Mouse (Mus musculus): Measurements from ENCODE around the gene Smap2. TPM values are rescaled to one million over a fixed set of nuclear protein-coding genes. Genes with fewer than 3 reads are reported as not detected.

Smap2 gene
- polyA plus RNA-seq, 1 experiment: 24.9 TPM

DNA sequence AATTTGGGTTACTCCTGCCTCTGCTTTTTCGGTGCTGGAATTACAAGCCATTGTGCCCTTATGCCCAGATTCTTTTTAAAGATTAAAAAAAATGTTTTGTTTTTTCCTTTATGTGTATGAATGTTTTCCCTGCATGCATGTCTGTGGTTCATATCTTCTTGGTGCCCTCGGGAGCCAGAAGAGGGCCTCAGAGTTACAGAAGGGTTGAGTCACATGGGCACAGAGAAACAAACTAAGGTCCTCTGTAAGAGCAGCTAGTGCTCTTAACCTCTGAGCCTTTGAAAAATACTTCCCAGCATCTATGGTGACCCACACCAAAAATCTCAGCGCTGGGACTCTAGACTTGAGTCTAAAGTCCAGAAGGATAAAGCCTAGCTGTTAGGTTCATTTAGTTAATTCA lies 91.7 kb downstream of the Smap2 start:
- WGBS: 9% methylated on average over 3 of the region's 3 CpGs
- TF ChIP-seq CTCF (IDR thresholded peaks at IDR 0.05; ENCODE audit: insufficient read depth, low read length): 0 out of 2 replicates have a peak, but pooled peaks have one; percentile 8
- no peak for TF ChIP-seq POLR2A (IDR thresholded peaks at IDR 0.05; ENCODE audit: borderline replicate concordance, extremely low read depth, low read depth, low read length)
- no peak for DNase-seq
- Histone ChIP-seq H3K4me3 (replicated peaks; ENCODE audit: extremely low read depth, low read depth, low read length) (no peak overlapping the region), H3K4me1 (ENCODE audit: control insufficient read depth, insufficient read depth, low read length) (peaks cover 3% of the 10 kb centered on the region; the same call in 1 of the 2 replicates)

DNA sequence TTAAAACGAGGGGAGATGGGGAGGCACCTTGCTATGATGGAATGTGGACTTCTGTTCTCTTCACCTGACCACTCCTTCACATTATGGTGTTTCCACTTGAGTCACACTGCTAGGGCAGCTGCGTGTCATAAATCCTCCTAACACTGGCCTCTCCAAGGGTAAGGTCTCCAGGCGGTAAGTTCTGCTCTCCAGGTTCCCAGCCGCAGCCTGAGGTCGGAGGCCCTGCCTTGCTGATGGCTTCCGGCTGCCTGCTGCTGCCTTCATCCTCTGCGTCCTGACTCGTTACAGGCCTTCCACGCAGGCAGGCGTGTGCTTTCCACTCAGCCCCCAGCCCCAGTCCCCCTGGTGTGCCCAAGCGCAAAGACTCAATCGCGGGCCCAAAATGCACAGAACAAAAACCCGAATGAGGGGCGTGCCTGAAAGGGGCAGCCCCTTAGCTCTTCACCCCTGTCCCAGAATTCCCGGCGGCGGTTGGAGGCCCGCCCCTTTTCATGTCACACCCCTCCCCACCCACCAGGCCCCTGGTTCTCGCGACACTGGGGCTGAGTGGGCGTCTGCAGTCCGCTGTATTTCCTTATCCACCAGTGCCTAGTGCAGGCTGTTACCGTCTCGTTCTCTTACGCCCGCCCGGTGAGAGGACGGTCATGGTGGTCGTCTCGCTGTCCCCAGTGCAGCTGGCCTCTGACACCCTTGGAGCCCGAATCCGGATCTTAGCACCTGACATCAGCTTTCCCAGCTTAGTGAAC lies 92.3 kb downstream of the Smap2 start, which contains the start of gene Exo5:
Gene Exo5, minus strand, starts transcription at position 464 of the 746 bp plus-strand sequence.
- H3K4me1 ChIP-seq (ENCODE audit: control insufficient read depth, insufficient read depth, low read length): peaks cover 3% of the 10 kb centered on the region; the same call in 1 of the 2 replicates
- DNase-seq: peak; percentile 85
- peak; percentile 98 for TF ChIP-seq POLR2A (IDR thresholded peaks at IDR 0.05; ENCODE audit: borderline replicate concordance, extremely low read depth, low read depth, low read length)
- no peak for TF ChIP-seq CTCF (IDR thresholded peaks at IDR 0.05; ENCODE audit: insufficient read depth, low read length)
- WGBS: under 1% methylated on average over 33 of the region's 33 CpGs
- peak within 1 kb of the TSS; percentile 64 for H3K4me3 ChIP-seq (replicated peaks; ENCODE audit: extremely low read depth, low read depth, low read length)

DNA sequence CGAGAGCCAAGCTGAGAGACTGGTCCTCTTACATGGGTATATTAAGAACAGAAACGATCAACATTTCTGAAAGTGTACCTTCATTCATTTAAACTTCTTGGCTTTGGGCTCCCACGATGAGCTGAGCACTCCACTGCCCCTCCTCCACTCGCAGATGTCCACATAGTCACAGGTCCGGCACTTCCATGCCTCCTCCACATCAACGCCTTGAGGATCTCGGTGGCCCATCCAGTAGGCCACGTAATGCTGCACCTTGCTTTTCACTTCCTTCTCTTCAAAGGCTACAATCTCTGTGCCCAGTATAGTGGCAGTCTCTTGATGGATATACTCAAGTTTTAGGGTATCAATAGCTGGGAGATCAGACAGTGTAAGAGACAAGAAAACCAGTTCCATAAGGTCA lies 95.6 kb downstream of the Smap2 start:
- no peak for DNase-seq
- Histone ChIP-seq H3K4me3 (replicated peaks; ENCODE audit: extremely low read depth, low read depth, low read length) (no peak overlapping the region), H3K4me1 (ENCODE audit: control insufficient read depth, insufficient read depth, low read length) (peaks cover 3% of the 10 kb centered on the region; the same call in 1 of the 2 replicates)
- no peak for TF ChIP-seq POLR2A (IDR thresholded peaks at IDR 0.05; ENCODE audit: borderline replicate concordance, extremely low read depth, low read depth, low read length)
- WGBS: 91% methylated on average over 8 of the region's 8 CpGs

Other genes starting within 250 kb of the Smap2 start
- gene Nfyc, start 185.7 kb downstream of the Smap2 start, polyA plus RNA-seq (2012; rRNA removed): 120 and 143 TPM in 2 replicates
- gene Rims3, start 162.4 kb downstream of the Smap2 start, polyA plus RNA-seq (2012; rRNA removed): 0.94 and 1.4 TPM in 2 replicates
- 3.3 and 5.4 TPM in 2 replicates for gene Exo5, start 92.2 kb downstream of the Smap2 start, polyA plus RNA-seq (2012; rRNA removed)
- gene Zfp69, start 65.5 kb downstream of the Smap2 start, polyA plus RNA-seq (2012; rRNA removed): 3.5 and 4.3 TPM in 2 replicates
- 0.30 TPM in 1 of 2 replicates, not detected in the other for gene Col9a2, start 22.1 kb upstream of the Smap2 start, polyA plus RNA-seq (2012; rRNA removed)
- 17.6 and 23.1 TPM in 2 replicates for gene Zmpste24, start 81.0 kb upstream of the Smap2 start, polyA plus RNA-seq (2012; rRNA removed)
- not detected in 2 replicates for gene Tmco2, start 92.0 kb upstream of the Smap2 start, polyA plus RNA-seq (2012; rRNA removed)
- gene Rlf, start 197.8 kb upstream of the Smap2 start, polyA plus RNA-seq (2012; rRNA removed): 2.8 and 3.9 TPM in 2 replicates